Mouse (Mus musculus) thymus, postnatal 10 days (tissue): ENCODE measurements around the gene Rpl9.

Source experiments
- DNase-seq, 2 experiments: peaks; one replicate each; pipeline ENCODE4 v3.0.0; 2021; ENCODE audit warnings: low spot score in 2 of 2

Gene Rpl9

DNA sequence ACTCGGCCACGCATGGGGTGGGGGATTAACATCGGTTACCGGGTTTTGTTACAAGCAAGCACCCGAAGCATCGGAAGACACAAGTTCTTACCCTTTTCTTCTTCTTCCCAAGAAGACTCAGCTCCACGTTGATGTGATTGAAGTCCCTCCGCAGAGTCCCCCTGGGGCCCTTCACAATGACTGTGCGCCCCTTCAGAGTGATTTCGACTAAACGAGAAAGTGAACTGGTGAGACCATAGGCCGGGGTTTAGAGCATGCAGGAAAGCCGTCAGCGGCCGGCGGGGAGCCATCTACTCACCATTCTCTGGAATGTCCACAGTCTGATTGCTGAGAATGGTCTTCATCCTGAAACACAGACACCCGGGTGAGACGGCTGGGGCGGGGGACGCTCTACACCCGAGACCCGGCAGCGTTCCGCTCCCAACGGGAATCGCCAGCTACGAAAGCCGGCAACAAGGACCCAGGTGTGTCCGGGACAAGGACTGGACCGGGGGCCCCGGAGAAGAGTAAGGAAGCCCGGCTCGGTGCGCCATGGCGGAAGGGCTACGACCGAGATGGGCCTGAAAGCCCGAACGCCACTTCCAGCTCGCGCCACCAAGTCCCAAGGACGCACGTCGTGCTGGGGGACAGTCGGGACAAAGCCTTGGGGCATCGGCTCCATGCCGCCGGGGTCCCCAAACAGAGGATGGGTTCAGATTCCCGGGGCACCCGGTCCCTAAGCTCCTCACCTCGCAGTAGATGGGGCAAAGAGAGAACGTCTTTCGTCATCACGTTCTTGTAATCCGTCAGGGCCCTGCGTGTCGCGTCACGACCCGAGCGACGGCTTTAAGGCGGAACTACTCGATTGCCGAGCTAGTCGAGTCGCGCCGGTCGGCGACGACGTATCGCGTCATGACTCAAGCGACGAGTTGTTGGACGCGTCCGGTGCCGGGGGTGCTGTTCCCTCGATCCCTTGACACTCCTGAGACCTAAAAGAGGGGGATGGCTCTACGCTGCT lies at the start of gene Rpl9, which contains the start of gene Lias:
Gene Rpl9, minus strand, starts transcription at position 797 of the 997 bp plus-strand sequence.
Gene Lias, plus strand, starts transcription at position 850 of the 997 bp plus-strand sequence.
- DNase-seq = peak; percentile 98

DNA sequence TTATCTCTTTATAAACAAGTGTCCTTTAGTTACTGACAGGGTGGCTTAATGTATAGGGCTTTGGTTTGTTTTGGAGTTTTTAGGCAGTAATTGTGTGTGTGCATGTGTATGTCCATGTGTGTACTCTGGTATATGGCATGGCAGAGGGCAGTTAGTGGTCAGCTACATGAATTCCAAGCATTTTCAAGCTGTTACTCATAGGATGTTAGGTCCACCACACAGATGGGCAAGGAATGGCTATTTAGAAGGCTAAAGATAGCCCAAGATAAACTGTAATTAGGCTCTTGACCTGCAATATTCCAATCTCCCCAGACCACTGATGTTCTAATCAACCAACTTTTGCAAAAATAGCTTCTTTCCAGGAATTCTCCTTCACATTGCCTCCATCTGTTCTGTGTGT lies 46.8 kb upstream of the Rpl9 start:
- DNase-seq = no peak

- peak; percentile 90 to 92 for DNase-seq
These were observed 44.7 kb upstream of the Rpl9 start, which contains the start of gene Ugdh for GRCm38 (mm10) chr5:65435806-65436561. Ugdh (minus strand) TSS chr5:65435949.

- no peak for DNase-seq
These were observed 44.1 kb upstream of the Rpl9 start for GRCm38 (mm10) chr5:65435363-65435805.

DNA sequence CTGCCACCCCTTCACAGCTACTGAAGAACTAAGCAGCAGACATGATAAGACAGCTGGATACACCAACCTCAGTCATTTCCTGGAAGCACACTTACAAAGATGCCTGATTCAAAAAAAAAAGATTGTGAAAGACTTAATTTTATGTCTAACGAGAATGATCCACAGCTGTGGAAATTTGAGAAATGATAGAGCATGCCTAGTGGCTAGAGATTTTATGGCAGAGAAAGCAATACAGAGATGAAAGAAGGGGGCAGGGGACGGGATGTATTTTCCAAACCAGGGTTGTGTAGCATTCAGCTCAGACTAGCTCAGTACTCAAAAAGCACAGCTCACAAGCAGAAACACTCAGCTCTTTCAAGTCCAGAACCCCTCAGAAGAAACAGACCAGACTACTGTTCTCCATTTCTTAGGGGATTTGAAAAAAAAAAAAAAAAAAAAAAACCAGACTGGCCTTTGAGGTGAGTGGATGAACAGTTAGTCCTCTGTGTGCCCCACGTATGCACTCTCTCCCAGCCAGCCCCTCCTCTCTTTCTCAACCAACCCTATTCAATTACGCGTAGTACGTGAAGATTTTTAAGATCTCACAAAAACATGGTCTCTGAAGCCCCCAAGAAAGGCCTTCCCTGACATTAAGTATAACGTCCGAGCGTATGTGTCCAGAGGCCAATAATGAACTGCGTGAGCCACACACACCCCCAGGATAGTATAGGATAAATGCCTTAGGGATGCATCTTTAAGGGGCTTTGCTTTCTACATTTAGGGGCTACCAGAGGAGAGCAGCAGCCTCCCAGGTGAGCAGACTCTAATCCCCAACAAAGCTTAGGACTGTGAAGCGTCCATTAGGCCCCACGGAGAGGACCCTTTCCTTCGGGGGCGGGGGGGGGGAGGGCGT lies 43.5 kb upstream of the Rpl9 start:
- DNase-seq = no peak

DNA sequence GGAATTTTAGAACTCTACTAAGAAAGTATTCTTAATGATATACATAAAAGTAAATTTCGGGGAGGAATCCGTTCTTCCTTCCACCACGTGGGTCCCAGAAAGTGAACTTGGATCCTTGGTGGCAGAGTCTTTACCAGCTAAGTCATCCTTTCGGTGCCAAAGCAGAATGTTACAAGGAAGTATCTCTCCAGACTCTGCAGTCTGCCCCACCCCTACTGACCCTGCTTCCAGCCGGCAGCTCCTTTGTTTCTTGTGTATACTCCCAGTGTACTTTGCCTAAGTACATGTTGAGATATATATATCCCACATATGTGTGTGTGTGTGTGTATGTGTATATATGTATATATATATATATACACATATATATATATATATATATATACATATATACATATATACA lies 38.2 kb upstream of the Rpl9 start:
- DNase-seq = no peak

DNA sequence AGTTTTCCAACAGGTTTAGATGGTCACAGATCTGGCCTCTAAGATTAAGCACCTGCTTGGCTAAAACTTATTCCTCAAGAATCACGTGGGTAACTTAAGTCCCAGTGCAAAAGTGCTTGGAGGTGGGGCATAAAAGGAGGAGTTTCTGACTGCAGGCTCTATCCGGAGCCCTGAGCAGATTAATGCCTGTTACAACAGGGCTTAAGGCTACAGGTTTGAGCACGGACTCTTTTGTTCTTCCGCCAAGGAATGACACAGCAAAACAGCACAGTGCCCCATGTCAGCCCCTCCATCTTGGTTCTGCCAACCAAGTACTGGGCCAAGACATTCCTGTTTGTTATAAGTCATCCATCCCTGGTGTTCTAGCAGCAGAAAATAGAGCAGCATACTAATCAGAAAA lies 37.1 kb upstream of the Rpl9 start:
- no peak for DNase-seq

DNA sequence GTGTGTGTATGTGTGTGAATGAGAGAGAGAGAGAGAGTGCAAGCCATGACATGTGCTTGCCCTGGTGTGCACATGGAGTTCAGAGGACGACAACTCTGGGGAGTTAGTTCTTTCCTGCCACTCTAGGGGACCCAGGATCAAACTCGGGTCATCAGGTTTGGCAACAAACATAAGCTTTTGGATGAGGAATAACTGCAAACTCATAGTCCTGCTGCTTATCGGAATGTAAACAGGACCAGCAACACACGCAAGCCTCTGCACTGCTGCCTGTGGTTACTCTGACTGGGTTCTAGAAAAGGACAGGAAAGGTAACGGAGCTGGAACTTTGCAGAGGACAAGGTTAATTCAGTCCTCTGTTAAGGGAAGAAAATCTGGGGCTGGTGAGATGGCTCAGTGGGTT lies 34.0 kb upstream of the Rpl9 start:
- DNase-seq = no peak

GRCm38 (mm10) chr5:65424215-65424614 lies 33.0 kb upstream of the Rpl9 start:
- DNase-seq = no peak

- DNase-seq = no peak
These were observed 31.6 kb upstream of the Rpl9 start for GRCm38 (mm10) chr5:65422803-65423202.

GRCm38 (mm10) chr5:65420822-65421221 lies 29.6 kb upstream of the Rpl9 start:
- DNase-seq = no peak

- DNase-seq = no peak
These were observed 27.9 kb upstream of the Rpl9 start for GRCm38 (mm10) chr5:65419136-65419535.

DNA sequence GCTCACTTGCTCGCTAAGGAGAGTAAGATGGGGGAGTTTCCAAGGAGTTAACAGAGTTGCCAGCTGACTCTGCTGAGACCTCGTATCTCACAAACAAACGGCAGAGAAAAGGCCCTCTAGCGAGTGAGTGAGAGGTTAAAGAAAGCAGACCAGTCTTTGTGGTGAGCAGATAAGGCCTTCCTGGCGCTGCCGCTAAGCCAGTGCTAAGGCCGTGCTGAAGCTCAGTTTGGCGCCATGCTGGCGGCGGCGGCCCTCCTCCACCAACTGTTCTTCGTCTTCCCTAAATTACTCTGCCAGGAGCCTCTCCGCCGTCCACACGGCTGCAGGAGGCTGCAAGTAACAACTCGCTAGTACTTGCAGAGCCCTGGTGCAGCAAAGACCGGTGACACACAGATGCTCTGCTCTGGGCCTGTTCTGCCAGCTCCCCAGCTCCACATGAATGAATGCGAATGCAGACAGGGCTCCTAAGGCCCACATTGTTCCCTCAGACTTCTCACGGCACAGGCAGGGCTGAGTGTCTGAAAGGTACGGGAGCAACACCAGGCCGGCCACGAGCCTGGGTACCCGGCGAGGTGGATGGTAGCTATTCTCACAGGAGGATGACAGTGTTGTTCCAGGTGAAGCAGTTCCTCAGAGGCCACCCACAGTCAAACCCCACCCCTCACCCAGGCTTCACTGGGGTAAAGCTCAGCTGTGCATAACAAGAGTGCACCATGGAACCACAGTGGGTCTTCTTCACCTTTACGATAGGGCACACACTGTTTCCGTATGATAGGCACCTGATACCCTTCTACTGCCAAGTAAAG lies 24.6 kb upstream of the Rpl9 start:
- DNase-seq = no peak

GRCm38 (mm10) chr5:65407989-65408388 lies 16.7 kb upstream of the Rpl9 start:
- no peak for DNase-seq

DNA sequence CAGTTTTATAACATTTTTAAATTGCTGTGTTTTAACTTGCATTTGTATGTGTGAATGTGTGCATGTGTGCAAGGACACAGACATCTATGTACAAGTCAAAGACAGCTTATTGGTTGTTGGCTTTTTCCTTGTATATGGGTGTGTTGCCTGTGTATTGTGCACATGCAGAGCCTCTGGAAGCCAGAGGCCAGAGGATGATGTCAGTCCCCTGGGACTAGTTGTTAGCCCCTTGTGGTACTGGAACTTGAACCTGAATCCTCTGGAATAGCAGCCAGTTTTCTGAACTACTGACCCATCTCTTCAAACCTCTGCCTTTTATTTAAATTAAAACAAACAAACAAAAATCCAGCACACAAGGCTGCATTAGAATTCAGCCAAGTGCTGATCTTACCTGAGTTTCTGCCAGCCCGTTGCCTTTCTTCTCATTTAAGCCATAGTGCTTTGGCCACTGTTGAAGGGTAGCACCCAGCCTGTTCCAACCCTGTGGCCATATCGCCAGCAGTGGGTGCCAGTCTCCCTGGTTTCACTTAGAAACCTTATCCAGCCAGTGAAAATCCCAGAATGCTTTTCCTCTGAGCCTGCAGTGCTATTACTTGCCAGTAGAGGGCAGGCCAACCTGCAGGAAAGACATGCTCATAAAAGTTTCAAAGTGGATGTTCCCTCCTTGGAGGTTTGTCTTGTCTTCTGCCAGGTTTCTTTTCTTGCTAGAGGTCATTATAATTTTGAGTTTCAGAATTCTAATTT lies 10.2 kb upstream of the Rpl9 start:
- DNase-seq = peak; percentile 44 to 73

DNA sequence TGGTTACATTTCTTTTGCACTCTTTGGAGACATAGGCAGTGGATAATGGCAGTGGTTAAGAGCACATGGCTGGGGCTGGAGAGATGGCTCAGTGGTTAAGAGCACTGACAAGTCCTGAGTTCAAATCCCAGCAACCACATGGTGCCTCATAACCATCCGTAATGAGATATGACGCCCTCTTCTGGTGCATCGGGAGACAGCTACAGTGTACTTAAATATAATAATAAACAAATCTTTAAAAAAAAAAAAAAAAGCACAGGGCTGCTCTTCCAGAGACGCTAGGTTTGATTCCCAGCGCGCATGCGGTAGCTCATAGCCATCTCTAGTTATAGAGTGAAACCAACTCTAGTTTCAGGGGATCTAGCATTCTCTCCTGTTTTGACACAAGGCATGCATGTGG lies 3.2 kb upstream of the Rpl9 start:
- no peak for DNase-seq

- no peak for DNase-seq
These were observed 509 bp upstream of the Rpl9 start for GRCm38 (mm10) chr5:65391753-65392152.

DNA sequence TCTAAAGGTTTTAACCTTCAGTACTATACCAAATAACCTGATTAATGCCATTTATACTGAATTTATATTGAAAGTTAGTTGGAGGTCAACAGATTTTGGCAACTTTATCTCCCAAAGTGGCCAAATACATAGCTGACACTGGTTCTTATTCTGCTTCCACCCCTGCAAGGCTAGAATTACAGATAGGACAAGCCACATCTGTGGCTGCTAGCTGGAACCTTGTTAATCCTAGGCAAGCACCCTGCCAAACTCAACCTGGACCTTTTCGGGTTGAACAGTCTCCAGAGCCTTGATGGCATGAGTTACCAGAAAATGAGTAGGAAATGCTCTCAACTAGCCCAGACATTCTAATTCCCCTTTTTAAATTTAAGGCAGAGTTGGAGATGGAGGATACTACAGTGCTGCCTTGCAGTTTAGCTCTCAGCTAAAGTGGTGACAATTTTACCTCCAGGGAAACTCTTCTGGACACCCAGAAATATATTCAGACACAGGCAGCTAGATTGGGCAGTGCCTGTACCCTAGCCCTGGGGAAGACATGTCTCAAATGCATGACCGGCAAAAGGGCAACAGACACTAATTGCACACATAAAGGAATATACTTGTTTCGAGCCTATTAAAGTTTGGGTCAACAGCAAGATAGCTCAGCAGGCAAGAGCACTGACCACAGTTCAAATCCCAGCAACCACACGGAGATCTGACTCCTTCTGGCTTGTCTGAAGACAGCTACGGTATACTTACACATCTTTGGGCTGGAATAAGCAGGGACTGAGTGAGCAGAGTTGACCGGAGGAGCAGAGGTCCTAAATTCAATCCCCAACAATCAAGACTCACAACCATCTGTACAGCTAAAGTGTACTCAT lies 4.0 kb downstream of the Rpl9 start:
- DNase-seq = no peak

- no peak for DNase-seq
These were observed 5.5 kb downstream of the Rpl9 start for GRCm38 (mm10) chr5:65385704-65386103.
